Mouse (Mus musculus): ENCODE data around the gene Cops7a. TPM values are rescaled to one million over a fixed set of nuclear protein-coding genes. Genes with fewer than 3 reads are reported as not detected.

Gene Cops7a
- polyA plus RNA-seq, 1 experiment from 2014 or later, result 93.1 TPM

DNA sequence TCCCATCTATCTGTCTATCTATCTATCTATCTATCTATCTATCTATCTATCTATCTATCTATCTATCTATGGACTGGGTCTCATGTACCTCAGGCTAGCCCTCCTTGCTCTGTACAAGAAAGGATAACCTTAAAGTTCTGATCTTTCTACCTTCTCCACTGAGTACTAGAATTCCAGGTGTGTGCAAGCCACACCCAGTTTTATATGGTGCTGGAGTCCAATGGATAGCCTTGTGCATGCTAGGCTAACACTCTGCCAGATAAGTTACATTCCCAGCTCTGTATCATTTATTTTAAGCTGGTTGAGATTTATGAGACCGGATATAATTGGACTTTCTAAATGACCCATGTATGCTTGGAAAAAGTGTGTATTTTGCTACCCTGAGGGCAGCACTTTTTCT, 23.7 kb downstream of the Cops7a start:
- Histone ChIP-seq H3K4me3 (replicated peaks; ENCODE audit: low read length) (no peak overlapping the region), H3K4me2 (replicated peaks) (no peak overlapping the region), H3K27me3 (ENCODE audit: control insufficient read depth, insufficient read depth, low read length) (no peaks in the 10 kb centered on the region), H3K9ac (no peak overlapping the region), H3K27ac (no peak overlapping the region), H3K9me3 (ENCODE audit: control insufficient read depth, low read length) (no peaks in the 10 kb centered on the region), H3K4me1 (replicated peaks; ENCODE audit: control insufficient read depth, insufficient read depth, low read length) (no peaks in the 10 kb centered on the region), H3K36me3 (replicated peaks; ENCODE audit: control insufficient read depth, insufficient read depth) (peaks cover 24% of the 10 kb centered on the region)
- 98% methylated on average over 1 of the region's 1 CpGs for WGBS
- ATAC-seq (ENCODE audit: low FRiP score), result no peak
- DNase-seq (ENCODE audit: low spot score), result no peak

DNA sequence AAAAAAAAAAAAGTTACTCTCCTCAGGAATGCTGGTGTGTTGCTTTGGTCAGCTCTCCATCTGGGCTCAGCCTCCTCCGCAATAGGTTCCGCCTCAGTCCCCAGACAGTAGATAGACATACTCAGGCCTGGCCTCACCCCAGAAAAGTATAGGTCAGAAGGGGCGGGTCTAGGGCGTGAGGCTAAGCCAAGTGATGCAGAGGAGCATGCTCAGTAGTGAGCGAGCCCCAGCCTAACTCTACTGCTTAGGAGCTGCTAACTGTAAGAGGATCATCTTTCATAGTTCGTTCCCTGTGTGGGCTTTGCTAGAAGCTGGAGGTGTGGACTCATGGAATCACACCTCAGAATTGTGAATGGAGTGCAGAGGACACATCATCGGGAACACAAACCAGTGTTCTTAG, 26.8 kb downstream of the Cops7a start:
- no peak overlapping the region for H3K27ac ChIP-seq
- no peak overlapping the region for H3K9ac ChIP-seq
- H3K4me3 ChIP-seq (replicated peaks; ENCODE audit: low read length), result no peak overlapping the region
- DNase-seq (ENCODE audit: low spot score), result no peak
- H3K4me2 ChIP-seq (replicated peaks), result no peak overlapping the region
- no peak for ATAC-seq (ENCODE audit: low FRiP score)
- 96% methylated on average over 7 of the region's 7 CpGs for WGBS
- H3K9me3 ChIP-seq (ENCODE audit: control insufficient read depth, low read length), result no peaks in the 10 kb centered on the region
- no peaks in the 10 kb centered on the region for H3K27me3 ChIP-seq (ENCODE audit: control insufficient read depth, insufficient read depth, low read length)
- H3K36me3 ChIP-seq (replicated peaks; ENCODE audit: control insufficient read depth, insufficient read depth), result peaks cover 55% of the 10 kb centered on the region
- no peaks in the 10 kb centered on the region for H3K4me1 ChIP-seq (replicated peaks; ENCODE audit: control insufficient read depth, insufficient read depth, low read length)

DNA sequence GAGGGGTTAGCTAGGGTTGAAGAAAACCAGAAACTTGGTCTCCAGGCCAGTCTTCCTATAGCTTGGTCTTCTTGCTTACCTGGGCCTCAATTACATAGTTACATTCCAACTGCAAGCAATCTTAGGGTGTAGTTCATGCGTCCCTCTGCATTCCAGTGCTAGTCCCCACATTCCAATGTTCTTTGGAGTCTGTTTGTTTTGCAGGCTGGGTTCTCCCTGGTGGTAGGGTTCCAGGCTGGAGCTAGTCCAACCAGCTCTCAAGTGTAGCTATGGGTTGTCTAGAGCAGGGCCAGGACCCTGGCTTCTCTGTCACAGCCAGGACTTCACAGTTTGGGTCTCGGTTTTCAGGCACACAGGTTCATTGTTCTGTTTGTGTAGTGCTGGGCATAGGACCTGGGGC, 27.8 kb downstream of the Cops7a start:
- H3K9me3 ChIP-seq (ENCODE audit: control insufficient read depth, low read length), result no peaks in the 10 kb centered on the region
- ATAC-seq (ENCODE audit: low FRiP score) (no peak), DNase-seq (ENCODE audit: low spot score) (no peak)
- peaks cover 62% of the 10 kb centered on the region for H3K36me3 ChIP-seq (replicated peaks; ENCODE audit: control insufficient read depth, insufficient read depth)
- peaks cover 6% of the 10 kb centered on the region for H3K4me1 ChIP-seq (replicated peaks; ENCODE audit: control insufficient read depth, insufficient read depth, low read length)
- no peak overlapping the region for H3K4me3 ChIP-seq (replicated peaks; ENCODE audit: low read length)
- H3K27ac ChIP-seq, result no peak overlapping the region
- 86% methylated on average over 2 of the region's 2 CpGs for WGBS
- H3K4me2 ChIP-seq (replicated peaks), result no peak overlapping the region
- no peaks in the 10 kb centered on the region for H3K27me3 ChIP-seq (ENCODE audit: control insufficient read depth, insufficient read depth, low read length)
- H3K9ac ChIP-seq, result no peak overlapping the region

DNA sequence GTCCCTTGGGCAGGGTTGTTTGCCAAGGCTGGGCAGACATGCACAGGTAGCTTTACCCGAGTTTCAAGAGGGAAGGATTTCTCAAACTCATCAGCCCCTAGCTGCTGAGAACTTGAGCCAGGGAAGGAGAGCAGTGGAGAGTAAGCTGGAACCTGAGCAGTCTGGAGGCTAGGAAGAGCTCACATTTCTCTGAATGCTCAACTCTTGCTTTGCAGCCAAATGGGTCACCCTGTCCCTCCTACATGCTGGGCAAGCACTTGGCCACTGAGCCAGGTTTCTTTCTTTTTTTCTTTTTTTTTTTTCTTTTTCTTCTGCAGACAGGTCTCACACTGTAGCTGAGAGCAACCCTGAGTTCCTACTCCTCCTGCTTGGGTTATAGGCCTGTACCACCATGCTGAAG, 28.7 kb downstream of the Cops7a start:
- Histone ChIP-seq H3K9ac (no peak overlapping the region), H3K4me2 (replicated peaks) (no peak overlapping the region), H3K9me3 (ENCODE audit: control insufficient read depth, low read length) (no peaks in the 10 kb centered on the region), H3K4me1 (replicated peaks; ENCODE audit: control insufficient read depth, insufficient read depth, low read length) (peaks cover 11% of the 10 kb centered on the region), H3K27me3 (ENCODE audit: control insufficient read depth, insufficient read depth, low read length) (no peaks in the 10 kb centered on the region), H3K4me3 (replicated peaks; ENCODE audit: low read length) (no peak overlapping the region), H3K36me3 (replicated peaks; ENCODE audit: control insufficient read depth, insufficient read depth) (peaks cover 62% of the 10 kb centered on the region), H3K27ac (no peak overlapping the region)
- DNase-seq (ENCODE audit: low spot score) (no peak), ATAC-seq (ENCODE audit: low FRiP score) (no peak)
- WGBS, result 90% methylated on average over 1 of the region's 1 CpGs

DNA sequence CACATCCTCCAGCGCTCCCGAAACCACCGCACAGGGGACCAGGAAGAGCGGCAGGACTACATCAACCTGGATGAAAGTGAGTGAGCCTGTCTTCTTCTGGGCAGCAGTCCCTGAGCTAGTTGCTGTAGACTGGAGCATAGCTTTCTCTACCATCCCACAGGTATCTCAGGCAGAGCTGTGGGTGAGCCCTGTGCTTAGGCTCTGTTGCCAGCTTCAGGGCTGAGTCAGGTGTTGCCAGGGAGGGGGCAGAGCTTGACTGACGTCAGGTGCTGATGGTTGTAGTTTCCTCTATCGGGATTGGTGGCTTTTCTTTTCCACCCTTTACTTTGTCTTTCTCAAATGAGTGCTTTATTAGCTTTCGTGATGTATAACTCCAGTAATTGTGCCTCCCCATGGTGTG, 30.7 kb downstream of the Cops7a start:
- Histone ChIP-seq H3K27ac (no peak overlapping the region), H3K4me3 (replicated peaks; ENCODE audit: low read length) (no peak overlapping the region), H3K36me3 (replicated peaks; ENCODE audit: control insufficient read depth, insufficient read depth) (peaks cover 62% of the 10 kb centered on the region), H3K4me1 (replicated peaks; ENCODE audit: control insufficient read depth, insufficient read depth, low read length) (peaks cover 11% of the 10 kb centered on the region), H3K9ac (no peak overlapping the region), H3K27me3 (ENCODE audit: control insufficient read depth, insufficient read depth, low read length) (no peaks in the 10 kb centered on the region), H3K9me3 (ENCODE audit: control insufficient read depth, low read length) (no peaks in the 10 kb centered on the region), H3K4me2 (replicated peaks) (no peak overlapping the region)
- 95% methylated on average over 7 of the region's 7 CpGs for WGBS
- no peak for DNase-seq (ENCODE audit: low spot score)
- ATAC-seq (ENCODE audit: low FRiP score), result no peak

DNA sequence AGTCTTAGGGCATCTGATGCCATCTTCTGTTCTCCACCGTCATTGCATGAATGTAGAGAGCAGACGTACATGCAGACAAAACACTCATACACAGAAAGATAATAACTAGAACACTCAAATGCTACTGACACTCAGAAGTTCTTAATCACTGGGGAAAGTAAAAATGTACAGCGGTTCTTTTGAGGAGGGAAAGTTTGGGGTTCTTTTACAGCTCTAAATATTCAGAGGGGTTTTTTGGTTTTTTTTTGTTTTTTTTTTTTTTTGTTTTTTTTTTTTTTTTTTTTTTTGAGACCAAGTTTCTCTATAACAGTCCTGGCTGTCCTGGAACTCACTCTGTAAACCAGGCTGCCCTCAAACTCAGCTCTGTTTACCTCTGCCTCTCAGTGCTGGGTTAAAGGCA, 32.2 kb downstream of the Cops7a start:
- Histone ChIP-seq H3K27ac (no peak overlapping the region), H3K4me3 (replicated peaks; ENCODE audit: low read length) (no peak overlapping the region), H3K9me3 (ENCODE audit: control insufficient read depth, low read length) (no peaks in the 10 kb centered on the region), H3K36me3 (replicated peaks; ENCODE audit: control insufficient read depth, insufficient read depth) (peaks cover 52% of the 10 kb centered on the region), H3K27me3 (ENCODE audit: control insufficient read depth, insufficient read depth, low read length) (no peaks in the 10 kb centered on the region), H3K9ac (no peak overlapping the region), H3K4me2 (replicated peaks) (no peak overlapping the region), H3K4me1 (replicated peaks; ENCODE audit: control insufficient read depth, insufficient read depth, low read length) (peaks cover 11% of the 10 kb centered on the region)
- no peak for DNase-seq (ENCODE audit: low spot score)
- 91% methylated on average over 3 of the region's 3 CpGs for WGBS
- no peak for ATAC-seq (ENCODE audit: low FRiP score)

DNA sequence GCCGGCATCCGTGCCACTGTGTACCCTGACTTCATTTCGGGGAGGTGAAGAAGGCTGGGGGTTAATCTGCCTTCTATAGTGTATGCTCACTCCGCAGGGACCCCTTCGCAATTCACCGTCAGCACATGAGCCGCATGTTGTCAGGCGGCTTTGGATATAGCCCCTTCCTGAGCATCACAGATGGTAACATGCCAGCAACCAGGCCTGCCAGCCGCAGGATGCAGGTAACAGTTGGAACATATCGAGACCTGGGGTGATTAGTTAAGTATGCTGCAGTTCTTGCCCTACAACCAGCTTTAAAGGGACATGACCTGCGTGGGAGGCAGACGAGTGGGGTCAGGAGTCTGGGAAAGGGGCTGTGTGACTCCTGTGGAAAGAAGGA, 33.0 kb downstream of the Cops7a start:
- H3K9me3 ChIP-seq (ENCODE audit: control insufficient read depth, low read length), result no peaks in the 10 kb centered on the region
- WGBS, result 47% methylated on average over 12 of the region's 12 CpGs
- DNase-seq (ENCODE audit: low spot score) (no peak), ATAC-seq (ENCODE audit: low FRiP score) (no peak; the same call in 1 of the 2 replicates)
- peak overlapping the region; percentile 98 for H3K9ac ChIP-seq
- peak overlapping the region; percentile 81 for H3K4me2 ChIP-seq (replicated peaks)
- no peaks in the 10 kb centered on the region for H3K27me3 ChIP-seq (ENCODE audit: control insufficient read depth, insufficient read depth, low read length)
- peaks cover 44% of the 10 kb centered on the region for H3K36me3 ChIP-seq (replicated peaks; ENCODE audit: control insufficient read depth, insufficient read depth)
- peak overlapping the region; percentile 95; the same call in 1 of the 2 replicates for H3K27ac ChIP-seq
- H3K4me3 ChIP-seq (replicated peaks; ENCODE audit: low read length), result peak overlapping the region; percentile 96
- peaks cover 11% of the 10 kb centered on the region for H3K4me1 ChIP-seq (replicated peaks; ENCODE audit: control insufficient read depth, insufficient read depth, low read length)

DNA sequence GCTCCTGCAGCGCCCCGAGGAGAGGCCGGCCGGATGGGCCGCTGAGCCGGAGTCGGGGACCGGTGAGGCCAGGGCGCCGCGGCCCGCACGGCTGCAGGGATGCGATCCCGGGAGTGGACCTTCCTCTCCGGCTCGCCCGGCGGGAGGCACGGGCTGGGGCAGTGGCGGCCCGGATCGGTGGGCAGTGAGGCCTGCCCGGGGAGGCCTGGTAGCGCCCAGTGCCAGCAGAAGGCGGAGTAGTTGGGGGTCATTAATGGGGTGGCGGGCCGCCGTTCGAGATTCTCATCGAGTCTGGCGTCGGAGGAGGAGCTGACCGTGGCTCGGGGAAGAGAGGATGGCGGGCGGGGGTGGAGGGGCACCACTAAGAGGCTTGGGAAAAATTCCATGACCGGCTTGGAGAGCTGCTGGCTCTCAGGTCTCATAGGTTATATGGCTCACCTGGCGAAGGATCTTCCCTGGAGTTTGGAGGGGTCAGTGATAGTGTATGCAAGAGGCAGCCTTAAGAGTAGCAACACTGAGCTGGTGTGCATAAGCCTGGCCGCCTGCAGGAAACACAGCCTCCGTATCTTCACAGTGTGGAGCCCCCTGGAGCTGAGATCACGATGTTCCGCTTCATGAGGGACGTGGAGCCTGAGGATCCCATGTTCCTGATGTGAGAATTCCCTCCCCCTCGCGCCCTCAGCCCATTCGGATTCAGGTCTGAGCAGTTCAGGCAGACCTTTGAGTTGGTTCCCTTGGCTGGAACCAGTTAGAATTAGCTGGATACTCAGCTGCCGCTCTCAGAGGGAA, 33.6 kb downstream of the Cops7a start:
- peak overlapping the region; percentile 96 for H3K4me3 ChIP-seq (replicated peaks; ENCODE audit: low read length)
- no peaks in the 10 kb centered on the region for H3K9me3 ChIP-seq (ENCODE audit: control insufficient read depth, low read length)
- H3K4me2 ChIP-seq (replicated peaks), result peak overlapping the region; percentile 81
- no peaks in the 10 kb centered on the region for H3K27me3 ChIP-seq (ENCODE audit: control insufficient read depth, insufficient read depth, low read length)
- ATAC-seq (ENCODE audit: low FRiP score) (peak; percentile 21; the same call in 1 of the 2 replicates), DNase-seq (ENCODE audit: low spot score) (peak; percentile 44)
- H3K36me3 ChIP-seq (replicated peaks; ENCODE audit: control insufficient read depth, insufficient read depth), result peaks cover 38% of the 10 kb centered on the region
- H3K27ac ChIP-seq, result peak overlapping the region; percentile 95
- peaks cover 11% of the 10 kb centered on the region for H3K4me1 ChIP-seq (replicated peaks; ENCODE audit: control insufficient read depth, insufficient read depth, low read length)
- peak overlapping the region; percentile 98 for H3K9ac ChIP-seq
- WGBS, result under 1% methylated on average over 48 of the region's 48 CpGs

DNA sequence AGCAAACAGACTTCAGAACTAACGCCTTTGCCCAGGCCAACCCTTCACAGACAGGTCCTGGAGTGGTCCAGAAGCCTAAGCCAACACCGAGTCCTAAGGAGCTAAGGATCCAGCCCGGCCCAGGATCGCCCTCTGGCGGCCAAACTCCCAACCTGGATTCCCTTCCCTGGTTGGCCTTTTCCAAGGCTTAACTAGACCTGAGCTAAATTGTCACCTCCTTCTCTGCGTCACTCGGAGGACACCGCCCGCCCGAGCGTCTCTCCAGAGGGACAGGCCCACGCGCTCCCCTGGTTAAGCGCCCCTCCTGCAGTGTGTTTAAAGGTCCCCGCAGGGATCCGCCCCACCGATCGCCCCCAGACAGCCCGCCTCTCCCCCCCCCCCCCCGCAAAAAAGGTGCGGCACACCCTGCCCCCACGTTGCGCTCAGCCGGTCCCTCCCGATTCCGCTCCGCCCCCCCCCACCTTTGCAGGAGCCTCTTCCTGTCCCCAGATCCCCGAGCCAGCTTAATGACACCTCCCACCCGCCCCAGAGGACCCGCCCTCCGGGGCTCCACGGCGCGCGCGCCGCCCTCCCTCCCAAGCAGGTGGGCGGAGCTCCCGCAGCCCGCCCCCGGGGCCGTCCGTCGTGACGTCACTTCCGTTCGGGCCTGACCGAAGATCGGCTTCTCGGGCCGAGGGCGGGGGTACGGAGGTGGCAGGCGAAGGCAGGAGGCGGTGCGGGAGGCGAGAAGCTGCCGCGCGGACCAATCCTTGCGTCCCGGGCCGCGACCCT, 34.4 kb downstream of the Cops7a start, which contains the start of gene Mlf2:
TSS of gene Mlf2 (plus strand) at position 633 of the 771 bp plus-strand sequence.
- H3K36me3 ChIP-seq (replicated peaks; ENCODE audit: control insufficient read depth, insufficient read depth), result peaks cover 31% of the 10 kb centered on the region
- H3K9ac ChIP-seq, result peak within 1 kb of the TSS; percentile 98
- H3K4me2 ChIP-seq (replicated peaks), result peak within 1 kb of the TSS; percentile 81
- no peaks in the 10 kb centered on the region for H3K27me3 ChIP-seq (ENCODE audit: control insufficient read depth, insufficient read depth, low read length)
- H3K27ac ChIP-seq, result peak within 1 kb of the TSS; percentile 95
- peaks cover 11% of the 10 kb centered on the region for H3K4me1 ChIP-seq (replicated peaks; ENCODE audit: control insufficient read depth, insufficient read depth, low read length)
- 0% methylated on average over 49 of the region's 64 CpGs for WGBS
- peak; percentile 93 for ATAC-seq (ENCODE audit: low FRiP score)
- peak within 1 kb of the TSS; percentile 96 for H3K4me3 ChIP-seq (replicated peaks; ENCODE audit: low read length)
- H3K9me3 ChIP-seq (ENCODE audit: control insufficient read depth, low read length), result no peaks in the 10 kb centered on the region
- peak; percentile 99 for DNase-seq (ENCODE audit: low spot score)

Measured in hindbrain, embryonic 14.5 days (tissue).